Mouse (Mus musculus): ENCODE data around the gene Thada.

Gene Thada

GRCm38 (mm10) chr17:84465753-84466608 is at the start of gene Thada:
TSS of gene Thada (minus strand) at chr17:84466205.
- peak; percentile 97 for DNase-seq (ENCODE audit: low read depth, low spot score)

GRCm38 (mm10) chr17:84512516-84513085 is 46.6 kb upstream of the Thada start:
- no peak for DNase-seq (ENCODE audit: low read depth, low spot score)

GRCm38 (mm10) chr17:84511682-84512515 is 45.9 kb upstream of the Thada start, which contains the start of gene Plekhh2:
TSS of gene Plekhh2 (plus strand) at chr17:84511895.
- peak; percentile 82 for DNase-seq (ENCODE audit: low read depth, low spot score)

- no peak for DNase-seq (ENCODE audit: low read depth, low spot score)
Measured at GRCm38 (mm10) chr17:84510961-84511639, 45.1 kb upstream of the Thada start.

- DNase-seq (ENCODE audit: low read depth, low spot score) = no peak
Measured at GRCm38 (mm10) chr17:84510355-84510754, 44.4 kb upstream of the Thada start.

- DNase-seq (ENCODE audit: low read depth, low spot score) = no peak
Measured at GRCm38 (mm10) chr17:84509176-84509575, 43.2 kb upstream of the Thada start.

GRCm38 (mm10) chr17:84508736-84509135 is 42.7 kb upstream of the Thada start:
- DNase-seq (ENCODE audit: low read depth, low spot score) = no peak

- DNase-seq (ENCODE audit: low read depth, low spot score) = no peak
Measured at GRCm38 (mm10) chr17:84505922-84506321, 39.9 kb upstream of the Thada start.

GRCm38 (mm10) chr17:84502341-84502740 is 36.3 kb upstream of the Thada start:
- DNase-seq (ENCODE audit: low read depth, low spot score) = no peak

- DNase-seq (ENCODE audit: low read depth, low spot score) = no peak
Measured at GRCm38 (mm10) chr17:84498639-84499038, 32.6 kb upstream of the Thada start.

- DNase-seq (ENCODE audit: low read depth, low spot score) = no peak
Measured at GRCm38 (mm10) chr17:84497972-84498604, 32.1 kb upstream of the Thada start.

- DNase-seq (ENCODE audit: low read depth, low spot score) = no peak
Measured at GRCm38 (mm10) chr17:84497559-84497958, 31.6 kb upstream of the Thada start.

GRCm38 (mm10) chr17:84497026-84497425 is 31.0 kb upstream of the Thada start:
- DNase-seq (ENCODE audit: low read depth, low spot score) = peak; percentile 60

GRCm38 (mm10) chr17:84492255-84492880 is 26.4 kb upstream of the Thada start:
- DNase-seq (ENCODE audit: low read depth, low spot score) = peak; percentile 84

GRCm38 (mm10) chr17:84487415-84487814 is 21.4 kb upstream of the Thada start:
- no peak for DNase-seq (ENCODE audit: low read depth, low spot score)

GRCm38 (mm10) chr17:84483673-84484320 is 17.8 kb upstream of the Thada start:
- no peak for DNase-seq (ENCODE audit: low read depth, low spot score)

GRCm38 (mm10) chr17:84482831-84483230 is 16.8 kb upstream of the Thada start:
- no peak for DNase-seq (ENCODE audit: low read depth, low spot score)

GRCm38 (mm10) chr17:84480464-84481355 is 14.7 kb upstream of the Thada start:
- peak; percentile 62 for DNase-seq (ENCODE audit: low read depth, low spot score)

GRCm38 (mm10) chr17:84478276-84478675 is 12.3 kb upstream of the Thada start:
- no peak for DNase-seq (ENCODE audit: low read depth, low spot score)
